10 mouse cellular contexts compared by ENCODE assay signal in the genomic region with DNA sequence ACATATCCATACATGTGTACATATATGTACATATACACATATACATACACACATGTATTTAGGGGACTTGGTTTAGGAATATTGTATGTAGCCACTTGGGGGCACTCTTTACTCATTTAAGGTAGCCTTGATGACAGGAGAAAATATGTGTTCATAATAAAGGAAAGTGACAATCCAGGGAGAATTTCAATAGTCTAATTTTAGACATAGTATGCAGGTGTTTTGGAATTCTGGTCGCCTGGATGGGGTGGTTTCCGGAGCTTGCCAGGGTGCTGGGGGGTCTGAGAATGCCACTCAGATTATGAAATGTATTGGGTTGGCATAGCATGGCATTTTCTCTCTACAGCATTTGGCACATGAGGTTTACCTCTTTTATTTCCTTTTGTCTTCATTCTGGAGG.
DNase-seq lines count a peak whose midpoint lies in the region; ATAC-seq and TF ChIP-seq lines count a peak whose summit lies in the region.
"Had no signal": no experiment of that assay in that cellular context is flagged by ENCODE, and none has a peak within 500 bp of the region (broad histone marks: within the 10 kb centered on the region; RNA-seq: fewer than 3 reads in every experiment).

No protein-coding gene starts in this region.

- no peak overlapping the region for H3K4me2 ChIP-seq in midbrain, embryonic 11.5 days
- H3K4me2 ChIP-seq in stomach, postnatal 0 days (replicated peaks; ENCODE audit: low read depth) = no peak overlapping the region
- H3K4me2 ChIP-seq: embryonic facial prominence, embryonic 13.5 days; liver, embryonic 15.5 days had no signal

- 36% methylated on average over 2 of the region's 2 CpGs for WGBS in midbrain, embryonic 11.5 days
- WGBS in midbrain, embryonic 10.5 days = 41% methylated on average over 2 of the region's 2 CpGs
- WGBS in hindbrain, embryonic 10.5 days = 33% methylated on average over 2 of the region's 2 CpGs
- WGBS in stomach, postnatal 0 days = 15% methylated on average over 2 of the region's 2 CpGs

- H3K36me3 ChIP-seq in midbrain, embryonic 11.5 days (ENCODE audit: control insufficient read depth, insufficient read depth, low read length) = no peaks in the 10 kb centered on the region
- H3K36me3 ChIP-seq in midbrain, embryonic 10.5 days = no peaks in the 10 kb centered on the region
- no peaks in the 10 kb centered on the region for H3K36me3 ChIP-seq in hindbrain, embryonic 10.5 days
- H3K36me3 ChIP-seq in stomach, postnatal 0 days (ENCODE audit: control insufficient read depth, insufficient read depth, low read length) = no peaks in the 10 kb centered on the region
- H3K36me3 ChIP-seq: embryonic facial prominence, embryonic 13.5 days; liver, embryonic 15.5 days had no signal

- no peak overlapping the region for H3K9ac ChIP-seq in midbrain, embryonic 11.5 days (ENCODE audit: low read length)
- no peak overlapping the region for H3K9ac ChIP-seq in stomach, postnatal 0 days (ENCODE audit: low read length)
- H3K9ac ChIP-seq: embryonic facial prominence, embryonic 13.5 days; liver, embryonic 15.5 days had no signal

- intact Hi-C loops in left cerebral cortex, postnatal 14 days (cut with DNase I) = no loop called here

- TF ChIP-seq CTCF in stomach, postnatal 0 days (IDR thresholded peaks at IDR 0.05; ENCODE audit: low read depth) = peak; percentile 73

- no peaks in the 10 kb centered on the region for H3K4me1 ChIP-seq in midbrain, embryonic 11.5 days (ENCODE audit: control insufficient read depth, insufficient read depth, low read length)
- no peaks in the 10 kb centered on the region for H3K4me1 ChIP-seq in midbrain, embryonic 10.5 days
- H3K4me1 ChIP-seq in hindbrain, embryonic 10.5 days (replicated peaks) = no peaks in the 10 kb centered on the region
- no peaks in the 10 kb centered on the region for H3K4me1 ChIP-seq in stomach, postnatal 0 days (replicated peaks; ENCODE audit: control insufficient read depth, insufficient read depth)
- H3K4me1 ChIP-seq: embryonic facial prominence, embryonic 13.5 days; liver, embryonic 15.5 days had no signal

- DNase-seq in midbrain, embryonic 11.5 days (ENCODE audit: low spot score, missing footprints) = peak; percentile 90
- DNase-seq in midbrain, embryonic 10.5 days (ENCODE audit: low spot score) = no peak
- DNase-seq in cerebellum, adult 9-10 months = peak; percentile 79
- DNase-seq in hindbrain, embryonic 10.5 days (ENCODE audit: low spot score) = peak; percentile 3
- peak; percentile 69 to 72 for DNase-seq in left cerebral cortex, postnatal 14 days (ENCODE audit: low spot score in 2 of 2)
- no peak for DNase-seq in stomach, postnatal 0 days (ENCODE audit: low spot score)
- no peak for DNase-seq in thymus, postnatal 25 days
- no peak for DNase-seq in urinary bladder, postnatal 14 days (ENCODE audit: low spot score)

- no peak for TF ChIP-seq EP300 in stomach, postnatal 0 days (optimal IDR thresholded peaks at IDR 0.05)

- H3K9me3 ChIP-seq in midbrain, embryonic 11.5 days (ENCODE audit: control insufficient read depth, low read length) = no peaks in the 10 kb centered on the region
- H3K9me3 ChIP-seq in midbrain, embryonic 10.5 days (replicated peaks) = no peaks in the 10 kb centered on the region
- H3K9me3 ChIP-seq in hindbrain, embryonic 10.5 days = no peaks in the 10 kb centered on the region
- no peaks in the 10 kb centered on the region for H3K9me3 ChIP-seq in stomach, postnatal 0 days (ENCODE audit: control insufficient read depth, low read length)
- H3K9me3 ChIP-seq: embryonic facial prominence, embryonic 13.5 days; liver, embryonic 15.5 days had no signal

- H3K4me3 ChIP-seq in midbrain, embryonic 11.5 days (ENCODE audit: low read depth, low read length) = no peak overlapping the region
- no peak overlapping the region for H3K4me3 ChIP-seq in midbrain, embryonic 10.5 days
- H3K4me3 ChIP-seq in hindbrain, embryonic 10.5 days = no peak overlapping the region
- no peak overlapping the region for H3K4me3 ChIP-seq in stomach, postnatal 0 days (ENCODE audit: low read depth, low read length)
- H3K4me3 ChIP-seq: embryonic facial prominence, embryonic 13.5 days; liver, embryonic 15.5 days had no signal

- ATAC-seq in midbrain, embryonic 11.5 days (ENCODE audit: low FRiP score) = peak; percentile 83
- no peak for ATAC-seq in stomach, postnatal 0 days (ENCODE audit: low FRiP score, low TSS enrichment)

- H3K27me3 ChIP-seq in midbrain, embryonic 11.5 days (ENCODE audit: control insufficient read depth, insufficient read depth, low read length) = no peaks in the 10 kb centered on the region
- H3K27me3 ChIP-seq in midbrain, embryonic 10.5 days (ENCODE audit: low read depth, poor library complexity, severe bottlenecking) = no peaks in the 10 kb centered on the region
- no peaks in the 10 kb centered on the region for H3K27me3 ChIP-seq in hindbrain, embryonic 10.5 days (ENCODE audit: insufficient read depth, poor library complexity, severe bottlenecking)
- H3K27me3 ChIP-seq in stomach, postnatal 0 days (ENCODE audit: control insufficient read depth, insufficient read depth, low read length) = no peaks in the 10 kb centered on the region
- H3K27me3 ChIP-seq: embryonic facial prominence, embryonic 13.5 days; liver, embryonic 15.5 days had no signal

- no peak overlapping the region for H3K27ac ChIP-seq in midbrain, embryonic 11.5 days (ENCODE audit: low read depth, low read length)
- H3K27ac ChIP-seq in midbrain, embryonic 10.5 days (replicated peaks) = no peak overlapping the region
- no peak overlapping the region for H3K27ac ChIP-seq in hindbrain, embryonic 10.5 days
- no peak overlapping the region for H3K27ac ChIP-seq in stomach, postnatal 0 days (replicated peaks)
- H3K27ac ChIP-seq: embryonic facial prominence, embryonic 13.5 days; liver, embryonic 15.5 days had no signal

Comparison
In these comparisons a context has a peak if more than half of its experiments do, and no peak if none do; other contexts are left out.
1. DNase-seq: peak in midbrain, embryonic 11.5 days (single experiment), cerebellum, adult 9-10 months (single experiment), hindbrain, embryonic 10.5 days (single experiment) and left cerebral cortex, postnatal 14 days (2 of 2); none in midbrain, embryonic 10.5 days (single experiment), stomach, postnatal 0 days (single experiment), thymus, postnatal 25 days (single experiment) and urinary bladder, postnatal 14 days (single experiment).